In the genomic region with DNA sequence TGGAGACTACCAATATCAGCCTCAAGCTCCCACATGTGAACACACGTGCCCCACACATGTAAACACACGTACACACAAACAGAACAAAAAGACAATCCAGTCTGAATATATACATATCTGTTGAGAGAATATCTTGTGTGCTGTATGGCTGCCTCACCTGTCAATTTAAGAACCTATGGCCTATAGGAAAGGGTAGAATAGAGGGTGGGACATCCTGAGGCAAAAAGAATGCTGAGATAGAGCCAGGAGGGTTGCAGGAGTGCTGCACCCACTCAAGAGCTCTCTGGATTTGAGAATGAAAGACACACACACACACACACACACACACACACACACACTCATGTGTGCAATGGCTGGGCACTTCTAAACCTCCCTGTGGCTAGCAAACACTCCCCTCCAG, we compare ENCODE assay signal across 31 mouse cellular contexts. TPM values are rescaled to one million over a fixed set of nuclear protein-coding genes. Genes with fewer than 3 reads are reported as not detected.
A peak's percentile ranks its signal among the peaks of the same experiment; 100 is the strongest.
DNase-seq lines count a peak whose midpoint lies in the region; ATAC-seq and TF ChIP-seq lines count a peak whose summit lies in the region.
"Had no signal": no experiment of that assay in that cellular context is flagged by ENCODE, and none has a peak within 500 bp of the region (broad histone marks: within the 10 kb centered on the region; RNA-seq: fewer than 3 reads in every experiment).

No protein-coding gene starts in this region.

- no peaks in the 10 kb centered on the region for H3K4me1 ChIP-seq in embryonic facial prominence, embryonic 11.5 days (ENCODE audit: control insufficient read depth, insufficient read depth, low read length)
- peaks cover 11% of the 10 kb centered on the region; the same call in 1 of the 2 replicates for H3K4me1 ChIP-seq in embryonic facial prominence, embryonic 10.5 days
- no peaks in the 10 kb centered on the region for H3K4me1 ChIP-seq in midbrain, embryonic 15.5 days
- H3K4me1 ChIP-seq in midbrain, postnatal 0 days (ENCODE audit: insufficient read depth, low read length), result no peaks in the 10 kb centered on the region
- H3K4me1 ChIP-seq: forebrain, embryonic 12.5 days; forebrain, embryonic 15.5 days; heart, embryonic 10.5 days; heart, embryonic 13.5 days had no signal

- H3K36me3 ChIP-seq in embryonic facial prominence, embryonic 11.5 days (replicated peaks; ENCODE audit: control insufficient read depth, insufficient read depth, low read depth, low read length), result no peaks in the 10 kb centered on the region
- H3K36me3 ChIP-seq in embryonic facial prominence, embryonic 10.5 days (replicated peaks), result no peaks in the 10 kb centered on the region
- no peaks in the 10 kb centered on the region for H3K36me3 ChIP-seq in midbrain, embryonic 15.5 days (replicated peaks)
- no peaks in the 10 kb centered on the region for H3K36me3 ChIP-seq in midbrain, postnatal 0 days (ENCODE audit: insufficient read depth, low read length)
- H3K36me3 ChIP-seq: embryonic facial prominence, embryonic 13.5 days; forebrain, embryonic 12.5 days; forebrain, embryonic 15.5 days; G1E; heart, embryonic 10.5 days; heart, embryonic 13.5 days had no signal

- 89% methylated on average over 2 of the region's 2 CpGs for WGBS in embryonic facial prominence, embryonic 11.5 days
- WGBS in embryonic facial prominence, embryonic 10.5 days, result 88% methylated on average over 2 of the region's 2 CpGs
- 85% methylated on average over 2 of the region's 2 CpGs for WGBS in midbrain, embryonic 15.5 days
- 84% methylated on average over 2 of the region's 2 CpGs for WGBS in midbrain, postnatal 0 days

- no peak for ATAC-seq in embryonic facial prominence, embryonic 11.5 days (replicated peaks; ENCODE audit: insufficient number of reproducible peaks, low FRiP score, low TSS enrichment, low read depth)
- ATAC-seq in midbrain, embryonic 15.5 days (replicated peaks), result peak; percentile 42; the same call in 1 of the 2 replicates
- ATAC-seq in midbrain, postnatal 0 days (ENCODE audit: low FRiP score), result no peak
- ATAC-seq: activated CD4-positive, CD25-positive, alpha-beta regulatory T cell, adult 4 months; forebrain, embryonic 15.5 days; hindbrain, postnatal 0 days; inflammation-experienced regulatory T-cells, adult 6 months had no signal

- no peak overlapping the region for H3K4me3 ChIP-seq in embryonic facial prominence, embryonic 11.5 days (ENCODE audit: low read depth, low read length)
- no peak overlapping the region for H3K4me3 ChIP-seq in embryonic facial prominence, embryonic 10.5 days
- no peak overlapping the region for H3K4me3 ChIP-seq in midbrain, embryonic 15.5 days
- no peak overlapping the region for H3K4me3 ChIP-seq in midbrain, postnatal 0 days (ENCODE audit: low read depth, low read length)
- H3K4me3 ChIP-seq: embryonic facial prominence, embryonic 13.5 days; erythroblast, embryonic 14.5 days; forebrain, embryonic 12.5 days; forebrain, embryonic 15.5 days; heart, adult 2 months; heart, embryonic 10.5 days; heart, embryonic 13.5 days had no signal

- H3K9ac ChIP-seq in embryonic facial prominence, embryonic 11.5 days (replicated peaks; ENCODE audit: low read length), result no peak overlapping the region
- H3K9ac ChIP-seq in midbrain, embryonic 15.5 days, result no peak overlapping the region
- no peak overlapping the region for H3K9ac ChIP-seq in midbrain, postnatal 0 days (replicated peaks; ENCODE audit: low read length, poor library complexity, severe bottlenecking)
- H3K9ac ChIP-seq: embryonic facial prominence, embryonic 13.5 days; forebrain, embryonic 12.5 days; forebrain, embryonic 15.5 days; heart, embryonic 13.5 days; hindbrain, embryonic 14.5 days had no signal

- H3K4me2 ChIP-seq in embryonic facial prominence, embryonic 11.5 days (ENCODE audit: low read depth, low read length), result no peak overlapping the region
- no peak overlapping the region for H3K4me2 ChIP-seq in midbrain, embryonic 15.5 days
- H3K4me2 ChIP-seq in midbrain, postnatal 0 days (ENCODE audit: low read depth, low read length, poor library complexity, severe bottlenecking), result no peak overlapping the region
- H3K4me2 ChIP-seq: embryonic facial prominence, embryonic 13.5 days; forebrain, embryonic 12.5 days; forebrain, embryonic 15.5 days; heart, embryonic 13.5 days; hindbrain, embryonic 14.5 days had no signal

- TF ChIP-seq CTCF in midbrain, postnatal 0 days (IDR thresholded peaks at IDR 0.05), result no peak

- no peak overlapping the region for H3K27ac ChIP-seq in embryonic facial prominence, embryonic 11.5 days (replicated peaks; ENCODE audit: low read depth, low read length)
- H3K27ac ChIP-seq in embryonic facial prominence, embryonic 10.5 days (replicated peaks), result no peak overlapping the region
- no peak overlapping the region for H3K27ac ChIP-seq in midbrain, embryonic 15.5 days
- no peak overlapping the region for H3K27ac ChIP-seq in midbrain, postnatal 0 days (ENCODE audit: low read depth, low read length)
- H3K27ac ChIP-seq: embryonic facial prominence, embryonic 13.5 days; forebrain, embryonic 12.5 days; forebrain, embryonic 15.5 days; heart, adult 2 months; heart, embryonic 10.5 days; heart, embryonic 13.5 days; hindbrain, embryonic 14.5 days; hindbrain, postnatal 0 days had no signal

- H3K9me3 ChIP-seq in embryonic facial prominence, embryonic 11.5 days (replicated peaks; ENCODE audit: control insufficient read depth, low read length), result no peaks in the 10 kb centered on the region; the same call in 1 of the 2 replicates
- peaks cover 7% of the 10 kb centered on the region for H3K9me3 ChIP-seq in embryonic facial prominence, embryonic 10.5 days
- no peaks in the 10 kb centered on the region; the same call in 1 of the 2 replicates for H3K9me3 ChIP-seq in midbrain, embryonic 15.5 days
- H3K9me3 ChIP-seq in midbrain, postnatal 0 days (ENCODE audit: low read length), result peaks cover 5% of the 10 kb centered on the region; the same call in 1 of the 2 replicates

- peak; percentile 11 for DNase-seq in embryonic facial prominence, embryonic 11.5 days (ENCODE audit: low spot score)
- DNase-seq in embryonic facial prominence, embryonic 10.5 days (ENCODE audit: low spot score), result no peak
- DNase-seq in midbrain, postnatal 0 days (ENCODE audit: low spot score), result no peak
- peak; percentile 4 for DNase-seq in thymus, postnatal 0 days (ENCODE audit: low spot score)
- no peak for DNase-seq in thymus, postnatal 25 days
- no peak for DNase-seq in c-Kit-positive CD71-positive TER-119-positive erythroid progenitor cells, embryonic 14.5 days (ENCODE audit: low spot score)
- DNase-seq: adrenal gland, adult 8-10 months; adrenal gland, postnatal 25 days; B cell, adult 2 months; cerebellum, adult 11 months; cerebellum, adult 2 months; cerebellum, adult 9-11 months; cerebellum, postnatal 25 days; gastrocnemius, postnatal 10 days; gastrocnemius, postnatal 36 days; heart, adult 2 months; heart, postnatal 14 days; heart, postnatal 4 days had no signal

- H3K27me3 ChIP-seq in embryonic facial prominence, embryonic 11.5 days (ENCODE audit: control insufficient read depth, insufficient read depth, low read length), result no peaks in the 10 kb centered on the region
- H3K27me3 ChIP-seq in embryonic facial prominence, embryonic 10.5 days (replicated peaks; ENCODE audit: low read depth, poor library complexity, severe bottlenecking), result no peaks in the 10 kb centered on the region
- no peaks in the 10 kb centered on the region for H3K27me3 ChIP-seq in midbrain, embryonic 15.5 days (replicated peaks)
- H3K27me3 ChIP-seq in midbrain, postnatal 0 days (ENCODE audit: insufficient read depth, low read length), result no peaks in the 10 kb centered on the region
- H3K27me3 ChIP-seq: CH12.LX; embryonic facial prominence, embryonic 13.5 days; forebrain, embryonic 12.5 days; forebrain, embryonic 15.5 days; heart, embryonic 13.5 days had no signal

RNA-seq across cellular contexts. Expression of a gene that starts 19.0 kb away (rescaled TPM):
- 63.1 and 63.6 TPM in 2 replicates for polyA plus RNA-seq in embryonic facial prominence, embryonic 11.5 days (2014; fragmentation: Nextera tagmentation; extraction: Ambion mirVana)
- 61.8 and 63.3 TPM in 2 replicates for polyA plus RNA-seq in embryonic facial prominence, embryonic 10.5 days (2016; fragmentation: Nextera tagmentation; extraction: Ambion mirVana)
- 75.1 and 75.3 TPM in 2 replicates for polyA plus RNA-seq in midbrain, embryonic 15.5 days (2015; fragmentation: Nextera tagmentation; extraction: Ambion mirVana)
- total RNA-seq in midbrain, postnatal 0 days (2014; rRNA removed), result 38.0 and 40.5 TPM in 2 replicates
- polyA plus RNA-seq in midbrain, postnatal 0 days (2015; fragmentation: Nextera tagmentation; extraction: Ambion mirVana), result 33.3 and 33.9 TPM in 2 replicates
- polyA plus RNA-seq in thymus, postnatal 0 days (2015; fragmentation: Nextera tagmentation; extraction: Ambion mirVana), result 40.3 and 42.7 TPM in 2 replicates

Comparison
In these comparisons a context has a peak if more than half of its experiments do, and no peak if none do; other contexts are left out.
1. DNase-seq: peak in embryonic facial prominence, embryonic 11.5 days (single experiment) and thymus, postnatal 0 days (single experiment); none in embryonic facial prominence, embryonic 10.5 days (single experiment), midbrain, postnatal 0 days (single experiment), thymus, postnatal 25 days (single experiment) and c-Kit-positive CD71-positive TER-119-positive erythroid progenitor cells, embryonic 14.5 days (single experiment).